Mouse (Mus musculus) heart, postnatal 25 days (tissue): ENCODE data around the gene Cyp2j6. TPM values are rescaled to one million over a fixed set of nuclear protein-coding genes. Genes with fewer than 3 reads are reported as not detected.
"Not testable (repeated sequence)": the region's sequence is repeated elsewhere in the genome, so short reads cannot be mapped to it uniquely, and the experiment has no call there.

Source experiments
- DNase-seq: peaks from one replicate; pipeline ENCODE4 v3.0.0; 2022; ENCODE audit warnings: low spot score
- intact Hi-C: fragments of 180-260 bp; cut with DNase I; formaldehyde crosslinking; loops from one replicate; pipeline ENCODE4 v1.15.1; 2025
- total RNA-seq, 2 experiments: library from RNA; stranded (reverse); gene quantifications; 2 replicates each; pipeline ENCODE4 v1.2.3; 2021

Cyp2j6 gene
- total RNA-seq: 1 to 10 TPM; 2.7 TPM

- intact Hi-C loops: loop anchor here (5.0 kb wide), 1 partner anchor 39 kb away; the partner anchor contains the start of gene Cyp2j9
- peak; percentile 32 for DNase-seq
Measured at GRCm38 (mm10) chr4:96553133-96553819, at the start of gene Cyp2j6. Gene Cyp2j6 (minus strand): TSS chr4:96553661.

- intact Hi-C loops: loop anchor here (5.0 kb wide), 1 partner anchor 39 kb away; the partner anchor contains the start of gene Cyp2j6
- peak; percentile 40 for DNase-seq
Measured at GRCm38 (mm10) chr4:96591791-96592150, 38.3 kb upstream of the Cyp2j6 start.

- intact Hi-C loops: loop anchor here (5.0 kb wide), 1 partner anchor 39 kb away; the partner anchor contains the start of gene Cyp2j6
- peak; percentile 64 for DNase-seq
Measured at GRCm38 (mm10) chr4:96590911-96591790, 37.7 kb upstream of the Cyp2j6 start, which contains the start of gene Cyp2j9. Gene Cyp2j9 (minus strand): TSS chr4:96591578.

GRCm38 (mm10) chr4:96581425-96582088, 28.1 kb upstream of the Cyp2j6 start:
- no peak for DNase-seq
- intact Hi-C loops: no loop called here

GRCm38 (mm10) chr4:96580351-96580750, 26.9 kb upstream of the Cyp2j6 start:
- DNase-seq, intact Hi-C loops: not testable (repeated sequence)

GRCm38 (mm10) chr4:96569442-96569841, 16.0 kb upstream of the Cyp2j6 start:
- intact Hi-C loops: no loop called here
- no peak for DNase-seq

GRCm38 (mm10) chr4:96567988-96568387, 14.5 kb upstream of the Cyp2j6 start:
- no peak for DNase-seq
- intact Hi-C loops: no loop called here

- DNase-seq: no peak
- intact Hi-C loops: no loop called here
Measured at GRCm38 (mm10) chr4:96565808-96566207, 12.3 kb upstream of the Cyp2j6 start.

GRCm38 (mm10) chr4:96560464-96560863, 7.0 kb upstream of the Cyp2j6 start:
- intact Hi-C loops: no loop called here

GRCm38 (mm10) chr4:96559781-96560180, 6.3 kb upstream of the Cyp2j6 start:
- intact Hi-C loops: no loop called here
- DNase-seq: no peak

More at GRCm38 (mm10) chr4:96560464-96560863, 7.0 kb upstream of the Cyp2j6 start:
- DNase-seq: no peak

GRCm38 (mm10) chr4:96551619-96552018, 1.8 kb downstream of the Cyp2j6 start:
- intact Hi-C loops: loop anchor here (5.0 kb wide), 1 partner anchor 41 kb away; the partner anchor contains the start of gene Cyp2j9
- no peak for DNase-seq

- intact Hi-C loops: no loop called here
- no peak for DNase-seq
Measured at GRCm38 (mm10) chr4:96545976-96546375, 7.5 kb downstream of the Cyp2j6 start.

GRCm38 (mm10) chr4:96525772-96526171, 27.7 kb downstream of the Cyp2j6 start:
- no peak for DNase-seq
- intact Hi-C loops: loop anchor here (5.0 kb wide), 1 partner anchor 253 kb away; no protein-coding TSS in a partner anchor

- DNase-seq: no peak
- intact Hi-C loops: no loop called here
Measured at GRCm38 (mm10) chr4:96522256-96522655, 31.2 kb downstream of the Cyp2j6 start.

- intact Hi-C loops: no loop called here
- DNase-seq: no peak
Measured at GRCm38 (mm10) chr4:96510083-96510482, 43.4 kb downstream of the Cyp2j6 start.

GRCm38 (mm10) chr4:96507286-96507685, 46.2 kb downstream of the Cyp2j6 start, which contains the start of gene Cyp2j8:
Gene Cyp2j8 (minus strand): TSS chr4:96507386.
- intact Hi-C loops: no loop called here
- DNase-seq: no peak
